Mouse (Mus musculus): ENCODE measurements at regions not wholly inside any gene's neighbourhood (a gene's known extent, or its start where the extent isn't known, plus 50 kb on each side); places are given as distances from the start of the nearest gene placed in this dataset.

GRCm38 (mm10) chr14:36499323-36499722 is 404.6 kb downstream of the 4930474N05Rik start:
- no peak overlapping the region for H3K27ac ChIP-seq (ENCODE audit: insufficient read depth, low read depth, low read length)
- no peak overlapping the region for H3K4me3 ChIP-seq (ENCODE audit: insufficient read depth, low read depth, low read length)
- WGBS, result 85% methylated on average over 2 of the region's 2 CpGs
- TF ChIP-seq POLR2A (IDR thresholded peaks at IDR 0.05; ENCODE audit: insufficient read depth, low read depth, low read length) (no peak), CTCF (IDR thresholded peaks at IDR 0.05; ENCODE audit: insufficient read depth, low read depth, low read length) (no peak)
- no peaks in the 10 kb centered on the region for H3K4me1 ChIP-seq (ENCODE audit: control insufficient read depth, insufficient read depth, low read length)

- TF ChIP-seq POLR2A (IDR thresholded peaks at IDR 0.05; ENCODE audit: insufficient read depth, low read depth, low read length) (no peak), CTCF (IDR thresholded peaks at IDR 0.05; ENCODE audit: insufficient read depth, low read depth, low read length) (no peak)
- Histone ChIP-seq H3K27ac (ENCODE audit: insufficient read depth, low read depth, low read length) (no peak overlapping the region), H3K4me3 (ENCODE audit: insufficient read depth, low read depth, low read length) (no peak overlapping the region), H3K4me1 (ENCODE audit: control insufficient read depth, insufficient read depth, low read length) (no peaks in the 10 kb centered on the region)
Measured at GRCm38 (mm10) chr14:36485499-36485898, 390.8 kb downstream of the 4930474N05Rik start.

DNA sequence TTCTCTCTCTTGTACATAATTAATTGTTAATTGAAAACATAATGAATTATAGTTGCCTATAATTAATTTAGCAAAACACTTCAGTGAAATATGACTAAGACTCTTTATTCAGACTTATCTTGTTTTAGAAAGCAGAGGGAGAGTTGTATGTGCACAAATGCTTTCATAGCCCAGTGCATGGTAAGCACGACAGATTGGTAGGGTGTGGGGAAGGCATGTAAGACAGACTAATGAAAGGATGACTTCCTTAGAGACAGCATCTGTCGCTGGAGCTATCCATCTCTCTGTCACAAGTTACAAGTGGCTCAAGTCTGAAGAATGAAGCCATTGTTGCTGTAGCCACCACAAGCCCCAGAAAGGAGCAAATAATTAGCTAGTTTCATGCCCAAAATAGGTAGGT is 376.9 kb downstream of the 4930474N05Rik start:
- no peaks in the 10 kb centered on the region for H3K4me1 ChIP-seq (ENCODE audit: control insufficient read depth, insufficient read depth, low read length)
- TF ChIP-seq CTCF (IDR thresholded peaks at IDR 0.05; ENCODE audit: insufficient read depth, low read depth, low read length) (no peak), POLR2A (IDR thresholded peaks at IDR 0.05; ENCODE audit: insufficient read depth, low read depth, low read length) (no peak)
- 71% methylated on average over 2 of the region's 2 CpGs for whole genome bisulfite sequencing

GRCm38 (mm10) chr14:36470362-36470761 is 375.6 kb downstream of the 4930474N05Rik start:
- WGBS, result 90% methylated on average over 1 of the region's 1 CpGs
- no peaks in the 10 kb centered on the region for H3K4me1 ChIP-seq (ENCODE audit: control insufficient read depth, insufficient read depth, low read length)
- no peak for TF ChIP-seq POLR2A (IDR thresholded peaks at IDR 0.05; ENCODE audit: insufficient read depth, low read depth, low read length)
- no peak for TF ChIP-seq CTCF (IDR thresholded peaks at IDR 0.05; ENCODE audit: insufficient read depth, low read depth, low read length)
- no peak overlapping the region for H3K4me3 ChIP-seq (ENCODE audit: insufficient read depth, low read depth, low read length)
- H3K27ac ChIP-seq (ENCODE audit: insufficient read depth, low read depth, low read length), result no peak overlapping the region

More for the DNA sequence above, 376.9 kb downstream of the 4930474N05Rik start:
- Histone ChIP-seq H3K4me3 (ENCODE audit: insufficient read depth, low read depth, low read length) (no peak overlapping the region), H3K27ac (ENCODE audit: insufficient read depth, low read depth, low read length) (no peak overlapping the region)

DNA sequence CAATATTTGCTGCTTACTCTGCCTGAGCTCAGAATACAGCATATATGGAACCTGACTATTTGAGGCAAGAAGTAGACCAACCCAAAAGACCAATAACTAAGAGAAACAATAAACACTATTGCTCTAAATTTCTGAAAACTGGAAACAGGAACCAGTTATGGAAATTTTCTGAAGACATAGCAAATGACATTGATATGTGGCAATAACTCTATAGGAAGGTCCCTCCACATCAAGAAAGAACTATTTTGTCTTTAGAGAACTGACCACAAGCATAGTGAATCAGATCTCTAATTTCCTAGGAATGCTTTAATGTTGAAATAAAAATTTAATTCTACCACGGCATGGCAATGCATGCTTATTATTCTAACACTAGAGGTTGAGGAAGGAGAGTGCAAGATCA is 358.3 kb downstream of the 4930474N05Rik start:
- WGBS, result 86% methylated on average over 1 of the region's 1 CpGs
- TF ChIP-seq POLR2A (IDR thresholded peaks at IDR 0.05; ENCODE audit: insufficient read depth, low read depth, low read length) (no peak), CTCF (IDR thresholded peaks at IDR 0.05; ENCODE audit: insufficient read depth, low read depth, low read length) (no peak)
- no peak overlapping the region for H3K27ac ChIP-seq (ENCODE audit: insufficient read depth, low read depth, low read length)
- no peak overlapping the region for H3K4me3 ChIP-seq (ENCODE audit: insufficient read depth, low read depth, low read length)
- H3K4me1 ChIP-seq (ENCODE audit: control insufficient read depth, insufficient read depth, low read length), result no peaks in the 10 kb centered on the region

GRCm38 (mm10) chr14:36450126-36450525 is 355.4 kb downstream of the 4930474N05Rik start:
- Histone ChIP-seq H3K4me1 (ENCODE audit: control insufficient read depth, insufficient read depth, low read length) (no peaks in the 10 kb centered on the region), H3K27ac (ENCODE audit: insufficient read depth, low read depth, low read length) (no peak overlapping the region), H3K4me3 (ENCODE audit: insufficient read depth, low read depth, low read length) (no peak overlapping the region)
- TF ChIP-seq CTCF (IDR thresholded peaks at IDR 0.05; ENCODE audit: insufficient read depth, low read depth, low read length), result no peak
- no peak for TF ChIP-seq POLR2A (IDR thresholded peaks at IDR 0.05; ENCODE audit: insufficient read depth, low read depth, low read length)

DNA sequence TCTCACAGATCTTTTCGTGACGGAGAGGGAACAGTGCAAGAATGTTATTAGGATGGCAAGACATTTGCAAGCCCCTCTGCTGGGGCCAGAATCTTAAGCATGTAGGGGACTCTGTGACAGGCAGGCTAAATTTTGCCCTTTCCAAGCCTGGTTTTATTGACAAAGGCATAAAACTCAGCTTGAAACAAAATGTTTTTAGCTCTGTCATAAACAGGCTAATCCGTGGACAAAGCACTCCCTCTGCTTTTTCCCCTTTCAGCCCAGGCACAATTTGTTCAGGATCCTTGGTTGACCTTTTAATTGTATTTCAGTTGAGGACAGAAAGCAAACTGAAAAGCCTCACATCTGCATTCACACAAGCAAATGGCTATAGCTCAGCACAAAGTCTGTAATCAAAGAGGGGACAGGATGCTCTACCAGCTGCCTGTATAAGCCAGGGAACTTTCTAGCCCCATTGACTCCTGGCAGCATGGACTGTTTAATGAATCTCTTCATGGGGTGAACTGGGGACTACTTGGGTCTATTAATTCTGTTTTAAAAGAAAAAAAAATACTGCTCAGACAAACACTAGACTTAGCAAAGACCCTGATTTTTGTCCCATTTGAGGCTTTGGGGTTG is 320.0 kb downstream of the 4930474N05Rik start:
- Histone ChIP-seq H3K4me3 (ENCODE audit: insufficient read depth, low read depth, low read length) (no peak overlapping the region), H3K27ac (ENCODE audit: insufficient read depth, low read depth, low read length) (no peak overlapping the region), H3K4me1 (ENCODE audit: control insufficient read depth, insufficient read depth, low read length) (no peaks in the 10 kb centered on the region)
- no peak for TF ChIP-seq CTCF (IDR thresholded peaks at IDR 0.05; ENCODE audit: insufficient read depth, low read depth, low read length)
- no peak for TF ChIP-seq POLR2A (IDR thresholded peaks at IDR 0.05; ENCODE audit: insufficient read depth, low read depth, low read length)
- 66% methylated on average over 3 of the region's 3 CpGs for WGBS

DNA sequence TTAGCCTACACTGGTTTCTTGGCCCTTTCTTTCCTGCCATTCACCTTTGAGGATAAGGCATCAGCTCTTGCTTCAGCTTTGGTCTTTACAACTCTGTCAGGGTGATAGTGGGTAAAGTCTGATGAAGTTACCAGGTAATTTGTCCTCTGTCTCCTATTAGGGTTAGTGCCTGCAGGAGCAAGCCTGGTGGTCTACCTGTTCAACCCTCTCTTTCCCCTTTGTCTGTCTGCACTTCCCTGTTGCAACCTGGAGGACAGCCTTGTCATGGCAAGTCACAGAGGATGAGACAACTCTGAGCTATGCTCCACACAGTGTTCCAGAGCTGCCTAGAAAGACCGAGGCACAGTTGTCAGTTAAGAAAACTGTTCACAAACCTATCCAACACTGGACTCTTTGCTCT is 319.5 kb downstream of the 4930474N05Rik start:
- TF ChIP-seq CTCF (IDR thresholded peaks at IDR 0.05; ENCODE audit: insufficient read depth, low read depth, low read length) (no peak), POLR2A (IDR thresholded peaks at IDR 0.05; ENCODE audit: insufficient read depth, low read depth, low read length) (no peak)
- Histone ChIP-seq H3K27ac (ENCODE audit: insufficient read depth, low read depth, low read length) (no peak overlapping the region), H3K4me1 (ENCODE audit: control insufficient read depth, insufficient read depth, low read length) (no peaks in the 10 kb centered on the region), H3K4me3 (ENCODE audit: insufficient read depth, low read depth, low read length) (no peak overlapping the region)
- WGBS, result 72% methylated on average over 1 of the region's 1 CpGs
